Mouse (Mus musculus) spleen, adult 2 months (tissue): ENCODE results near the gene Cftr.

ENCODE experiments used
- CTCF ChIP-seq: fragments of 200-500 bp; IDR thresholded peaks from 2 replicates; pipeline ENCODE4 v1.5.1; 2011; ENCODE audit warnings: mild to moderate bottlenecking, inconsistent platforms; ENCODE audit not compliant: insufficient read depth, insufficient read length, insufficient replicate concordance; ENCODE audit errors: extremely low read depth
- POLR2A ChIP-seq: fragments of 200-500 bp; IDR thresholded peaks from 2 replicates; pipeline ENCODE4 v1.6.1; 2011; ENCODE audit warnings: low read depth, low read length, inconsistent platforms

DNA sequence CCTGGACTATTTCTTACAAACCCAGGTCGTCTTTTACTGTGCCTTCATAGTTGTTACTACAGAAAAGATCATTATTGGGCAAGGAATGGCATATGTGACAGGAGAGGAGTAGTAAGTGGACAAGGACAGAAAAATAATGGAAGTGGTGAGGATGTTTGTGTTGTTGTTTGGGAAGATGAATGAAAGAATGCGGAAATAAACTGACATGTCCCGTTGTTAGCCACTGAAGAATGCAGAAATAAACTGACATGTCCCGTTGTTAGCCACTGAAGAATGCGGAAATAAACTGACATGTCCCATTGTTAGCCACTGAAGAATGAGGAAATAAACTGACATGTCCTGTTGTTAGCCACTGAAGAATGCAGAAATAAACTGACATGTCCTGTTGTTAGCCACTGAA lies 84.1 kb downstream of the Cftr start:
- TF ChIP-seq CTCF (no peak), POLR2A (no peak)
